Mouse (Mus musculus) fibroblast of lung, adult 2 months (primary cell): ENCODE data around the gene Maml3.

Experiments used
- DNase-seq: peaks from one replicate; pipeline ENCODE4 v3.0.0-alpha.2; 2011; ENCODE audit warnings: low read depth

The Maml3 gene

DNA sequence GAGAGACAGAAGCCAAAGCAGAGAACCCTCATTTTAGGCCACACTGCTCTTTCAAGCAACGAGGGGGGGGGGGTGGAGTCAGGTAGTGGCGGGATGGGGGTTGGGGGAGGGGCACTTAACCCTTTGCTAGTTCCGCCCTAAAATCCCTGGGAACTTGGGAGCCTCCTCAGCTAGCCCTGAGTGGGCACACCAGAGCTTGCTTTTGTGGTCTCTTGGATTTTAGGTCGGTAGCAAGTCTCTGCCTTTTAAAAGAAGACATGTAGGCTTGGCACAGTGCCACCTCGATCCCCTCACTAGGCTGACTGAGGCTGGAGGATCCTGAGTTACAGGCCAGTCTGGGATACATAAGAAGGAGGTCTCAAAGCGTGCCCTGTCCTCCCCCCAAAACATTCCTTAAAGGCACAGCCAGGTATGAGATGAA, 59.6 kb downstream of the Maml3 start:
- DNase-seq, result no peak

DNA sequence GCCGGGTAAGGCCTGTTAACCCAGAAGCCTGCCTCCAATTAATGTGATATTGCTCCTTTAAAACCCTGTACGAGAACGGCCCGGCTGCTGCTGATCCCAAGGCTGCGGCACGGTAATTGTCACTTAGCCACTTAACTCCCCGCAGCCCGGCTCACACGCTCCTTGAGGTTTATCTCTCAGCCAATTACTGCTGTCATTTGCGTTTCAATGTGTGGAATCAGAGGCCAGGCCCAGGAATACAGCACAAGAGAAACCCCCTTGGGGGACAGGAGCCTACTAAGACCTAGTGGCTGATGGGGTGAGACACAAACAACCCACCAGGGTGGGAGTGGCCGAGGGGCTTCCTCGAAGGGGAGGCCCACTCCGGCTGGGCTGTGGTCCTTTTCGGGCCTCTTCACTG, 60.2 kb downstream of the Maml3 start:
- no peak for DNase-seq

DNA sequence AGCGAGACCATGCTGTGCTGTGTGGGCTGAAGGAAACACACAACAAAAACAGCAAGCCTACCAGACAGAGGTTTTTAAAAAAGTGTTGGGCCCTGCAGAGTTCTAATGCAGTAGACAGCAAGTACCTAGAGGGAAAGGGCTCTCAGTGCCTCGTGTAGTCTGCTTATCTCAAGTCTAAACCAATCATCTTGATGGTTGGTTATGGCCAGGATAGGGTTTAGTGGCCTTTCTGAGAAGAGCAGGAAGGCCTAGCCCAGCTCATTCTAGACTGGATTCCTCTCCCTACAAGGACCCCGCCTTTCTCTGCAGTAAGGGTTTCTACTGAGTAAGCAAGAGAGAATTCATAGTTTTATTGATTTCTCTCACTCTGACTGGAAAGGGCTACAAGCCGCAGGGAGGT, 61.0 kb downstream of the Maml3 start:
- DNase-seq, result no peak

DNA sequence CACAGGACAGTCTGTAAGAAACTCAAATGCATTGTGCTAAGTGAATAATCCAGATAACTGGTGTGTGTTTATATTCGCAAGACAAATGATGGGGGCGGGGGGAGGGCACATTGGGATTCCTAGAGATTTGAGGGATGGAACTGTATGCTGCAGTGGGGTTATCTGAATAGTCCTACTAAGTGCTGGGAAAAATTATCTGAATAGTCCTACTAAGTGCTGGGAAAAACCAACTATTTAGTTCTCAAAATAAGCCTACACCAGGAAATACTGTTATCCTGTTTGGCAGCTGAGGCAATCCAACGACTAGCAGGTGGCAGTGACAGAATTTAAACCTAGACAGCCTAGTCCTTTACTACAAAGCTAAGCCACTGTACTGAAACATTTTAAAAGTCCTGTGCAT, 62.2 kb downstream of the Maml3 start:
- no peak for DNase-seq

- peak; percentile 59 for DNase-seq
Observed at GRCm38 (mm10) chr3:52039958-52040357, 64.9 kb downstream of the Maml3 start.

- no peak for DNase-seq
Observed at GRCm38 (mm10) chr3:52037260-52037659, 67.6 kb downstream of the Maml3 start.

DNA sequence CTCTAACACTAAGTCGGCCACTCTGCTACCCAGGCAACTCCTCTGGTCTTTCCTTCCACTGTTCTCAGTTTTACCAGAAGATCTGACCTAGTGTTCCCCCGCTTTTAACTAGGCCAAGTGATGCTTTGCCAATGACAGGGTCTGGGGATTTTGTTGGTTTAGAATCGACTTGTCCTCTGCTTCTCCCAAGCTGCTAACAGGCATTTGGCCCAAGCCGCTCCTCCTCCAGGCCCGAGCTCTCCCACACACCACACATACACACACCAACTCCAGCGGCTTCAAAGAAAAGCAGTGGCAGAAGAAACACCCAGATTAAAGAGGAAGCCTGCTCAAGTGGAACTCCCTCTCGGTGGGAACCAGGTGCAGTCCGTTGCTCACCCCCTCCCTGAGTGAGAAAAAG, 69.5 kb downstream of the Maml3 start:
- DNase-seq, result no peak

DNA sequence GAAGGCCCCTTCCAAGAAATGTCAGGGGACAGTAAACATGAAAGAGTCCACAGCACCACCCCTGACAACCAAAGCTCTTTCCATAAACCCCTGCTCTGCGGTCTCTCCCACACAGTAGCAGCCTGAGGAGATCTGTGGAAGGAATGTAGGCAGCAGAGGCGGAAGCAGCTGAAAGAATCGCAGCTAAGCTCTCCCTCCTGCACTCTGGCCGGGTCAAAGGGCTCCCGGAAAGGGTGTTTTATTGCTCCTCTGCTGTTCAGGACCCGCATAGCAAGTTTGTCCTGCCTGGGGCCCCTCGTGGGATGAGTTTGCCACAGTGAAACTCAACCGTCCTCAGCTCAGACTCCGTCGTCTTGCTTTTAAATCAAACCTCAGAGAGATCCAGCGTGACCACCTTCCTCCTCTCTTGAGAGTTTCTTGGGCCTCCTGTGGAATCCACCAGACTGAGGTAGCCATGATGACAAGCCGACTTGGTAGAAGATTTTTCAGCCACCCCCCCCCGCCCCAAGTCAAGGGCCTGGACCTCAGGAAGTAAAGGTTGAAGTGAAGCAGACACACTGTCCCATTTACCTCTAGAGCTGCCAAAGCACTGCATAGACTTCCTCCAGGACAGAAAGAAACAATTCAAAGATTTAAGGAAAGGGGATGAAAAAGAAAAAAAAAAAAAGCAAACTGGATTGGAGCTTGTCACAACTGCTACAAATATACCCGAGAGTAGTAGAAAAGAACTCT, 70.9 kb downstream of the Maml3 start:
- no peak for DNase-seq

GRCm38 (mm10) chr3:52031327-52031726, 73.5 kb downstream of the Maml3 start:
- DNase-seq, result peak; percentile 73

GRCm38 (mm10) chr3:52030114-52030513, 74.8 kb downstream of the Maml3 start:
- DNase-seq, result no peak

GRCm38 (mm10) chr3:52029661-52030081, 75.2 kb downstream of the Maml3 start:
- DNase-seq, result no peak

DNA sequence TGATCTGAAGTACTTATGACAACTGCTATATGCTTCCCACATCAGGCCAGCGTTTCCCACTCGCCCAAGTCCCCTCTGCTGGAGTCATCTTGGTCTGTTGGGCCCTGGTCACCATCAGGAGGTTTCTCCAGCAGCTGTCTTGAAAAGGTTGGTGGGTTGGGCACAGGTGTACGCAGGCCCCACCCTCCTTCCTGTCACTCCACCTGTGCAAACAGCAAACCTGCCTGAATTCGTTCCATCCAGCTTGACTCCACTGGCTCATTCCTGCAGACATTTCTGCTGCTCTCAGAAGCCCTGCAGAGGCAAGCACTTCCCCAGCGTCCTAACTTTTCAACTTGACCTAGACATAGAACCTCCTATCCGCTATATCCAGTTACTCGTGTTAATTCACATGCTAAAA, 76.9 kb downstream of the Maml3 start:
- no peak for DNase-seq

GRCm38 (mm10) chr3:52022486-52022885, 82.4 kb downstream of the Maml3 start:
- no peak for DNase-seq

DNA sequence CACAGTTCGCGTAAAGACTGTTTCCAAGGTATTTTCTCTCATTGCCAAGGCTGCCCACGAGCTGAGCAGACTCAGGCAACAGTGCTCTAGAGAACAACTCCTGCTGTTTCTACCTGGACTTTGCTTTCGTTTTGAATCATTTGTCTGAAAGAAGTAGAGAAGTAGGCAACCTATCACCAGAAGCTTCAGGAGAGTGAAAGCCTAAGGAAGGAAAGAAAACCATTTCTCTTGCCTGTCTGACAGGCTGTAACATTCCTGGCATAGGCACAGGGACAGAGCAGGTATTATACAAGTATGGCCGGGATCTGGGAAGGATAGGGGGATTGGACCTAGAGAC, 86.8 kb downstream of the Maml3 start:
- DNase-seq, result no peak

DNA sequence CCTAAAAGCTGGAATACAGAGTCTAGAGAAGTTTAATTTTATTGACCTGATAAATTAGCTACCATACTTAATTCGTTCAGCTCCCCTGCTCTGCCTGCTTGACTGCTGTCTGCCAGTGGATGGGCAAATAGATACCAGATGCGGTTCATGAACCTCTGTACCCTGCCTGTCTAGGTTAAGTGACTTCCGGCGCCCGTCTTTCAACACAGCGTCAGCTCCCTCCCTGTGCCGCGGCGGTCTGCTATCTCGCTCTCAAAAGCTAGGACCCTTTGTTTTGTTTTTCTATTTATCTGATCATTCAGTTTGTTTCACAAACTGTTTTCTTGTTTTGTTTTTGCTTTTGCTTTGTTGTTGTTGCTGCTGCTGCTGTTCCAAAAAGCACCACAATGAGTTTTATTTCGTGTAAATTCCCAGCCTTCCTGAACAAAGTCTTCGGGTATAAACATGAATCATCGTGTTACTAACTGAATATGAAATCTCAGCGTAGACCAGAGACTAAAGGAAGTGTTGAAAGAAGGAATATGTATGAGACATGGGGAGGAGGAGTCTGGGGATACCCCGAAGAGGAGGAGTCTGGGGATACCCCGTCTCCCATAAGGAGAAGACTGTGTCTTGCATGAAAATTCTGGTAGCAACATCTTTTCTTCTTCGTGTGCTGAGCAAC, 87.3 kb downstream of the Maml3 start:
- peak; percentile 50 for DNase-seq

- no peak for DNase-seq
Observed at GRCm38 (mm10) chr3:52016178-52016577, 88.7 kb downstream of the Maml3 start.

- no peak for DNase-seq
Observed at GRCm38 (mm10) chr3:52015556-52015955, 89.3 kb downstream of the Maml3 start.

GRCm38 (mm10) chr3:52011032-52011710, 93.7 kb downstream of the Maml3 start:
- no peak for DNase-seq

DNA sequence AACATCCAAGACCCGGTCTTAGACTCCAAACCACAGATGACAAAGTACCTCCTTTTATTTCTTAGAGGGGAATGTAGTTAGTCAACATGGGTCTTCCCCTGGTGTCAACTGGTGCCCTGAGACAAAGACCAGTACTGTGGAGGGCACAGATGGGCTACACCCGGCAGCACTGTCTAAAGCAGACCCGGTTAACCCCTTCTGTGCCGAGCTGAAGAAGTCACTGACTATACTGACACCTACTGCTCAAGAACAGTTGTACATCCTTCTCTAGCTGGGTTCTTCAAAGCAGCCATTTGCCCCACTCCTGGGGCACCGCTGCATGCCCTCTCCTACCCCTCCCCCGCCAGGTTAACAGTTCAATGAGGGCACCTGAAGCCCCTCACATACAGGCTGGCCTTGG, 95.6 kb downstream of the Maml3 start:
- DNase-seq, result no peak

DNA sequence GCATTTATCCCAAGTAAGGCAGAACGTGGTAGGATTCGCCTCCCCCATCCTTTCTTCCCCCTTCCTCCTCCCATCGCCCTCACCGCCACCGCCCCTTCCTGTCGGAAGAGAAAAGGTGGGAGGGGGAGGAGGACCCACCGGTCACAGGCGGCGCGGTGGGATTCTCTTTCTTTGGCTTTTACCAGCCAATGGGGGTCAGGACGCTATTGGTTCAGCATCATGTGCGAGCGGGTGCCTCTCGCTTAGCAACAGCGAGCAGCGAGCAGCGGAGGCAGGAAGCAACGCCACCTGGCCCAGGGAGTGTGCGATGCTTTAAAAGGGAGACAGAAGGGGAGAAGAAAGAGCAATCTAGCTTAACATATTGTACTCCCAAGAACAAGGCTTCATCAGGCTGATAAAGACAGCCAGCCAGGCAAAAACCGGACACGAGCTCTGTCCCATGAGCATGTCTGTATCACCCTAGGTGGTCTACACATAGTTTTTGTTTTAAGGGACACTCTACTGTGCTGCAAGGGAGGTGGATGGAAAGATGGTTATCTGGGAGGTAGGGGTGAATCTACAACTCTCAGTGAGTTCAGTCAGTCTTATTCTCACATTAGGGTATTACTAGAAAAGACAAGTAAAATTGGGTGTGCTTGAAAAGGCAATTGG, 97.1 kb downstream of the Maml3 start:
- DNase-seq, result no peak

GRCm38 (mm10) chr3:52006721-52007330, 98.0 kb downstream of the Maml3 start:
- DNase-seq, result no peak

- no peak for DNase-seq
Observed at GRCm38 (mm10) chr3:52003663-52004062, 101.2 kb downstream of the Maml3 start.
